Mouse (Mus musculus) layer of hippocampus, postnatal 14 days (tissue): ENCODE data around the gene Gm10337. TPM values are rescaled to one million over a fixed set of nuclear protein-coding genes. Genes with fewer than 3 reads are reported as not detected.
A peak's percentile ranks its signal among the peaks of the same experiment; 100 is the strongest.

ENCODE experiments used
- DNase-seq, 2 experiments: peaks; one replicate each; pipeline ENCODE4 v3.0.0; 2021 to 2022; ENCODE audit warnings: low spot score in 2 of 2, mixed read lengths in 1 of 2
- total RNA-seq, 2 experiments: library from RNA; stranded (reverse); gene quantifications; 2 replicates each; pipeline ENCODE4 v1.2.3; 2021

Gm10337 gene
- total RNA-seq, 2 experiments from 2014 or later: not detected

GRCm38 (mm10) chr15:102546677-102547427 is 43.3 kb downstream of the Gm10337 start:
- DNase-seq: peak; percentile 82 to 95

DNA sequence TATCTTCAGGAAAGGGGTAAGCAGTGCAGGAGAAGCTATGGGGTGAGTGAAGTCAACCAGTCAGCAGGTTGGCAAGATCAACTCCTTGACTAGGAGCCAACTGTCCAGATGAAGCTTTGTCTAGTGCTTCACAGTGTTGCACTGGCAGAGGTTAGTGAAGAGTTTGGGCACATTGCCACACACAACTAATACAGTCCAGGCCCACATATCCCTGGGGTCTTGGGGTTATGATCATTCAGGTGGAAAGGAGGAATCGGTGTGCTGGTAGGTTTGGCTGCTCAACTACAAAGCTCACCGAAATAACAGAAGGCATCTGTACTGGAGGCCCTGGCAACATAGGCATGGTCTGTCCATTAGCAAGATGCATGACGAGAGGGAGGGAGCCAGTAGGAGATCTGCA is 44.0 kb downstream of the Gm10337 start:
- DNase-seq: peak; percentile 46 to 60

DNA sequence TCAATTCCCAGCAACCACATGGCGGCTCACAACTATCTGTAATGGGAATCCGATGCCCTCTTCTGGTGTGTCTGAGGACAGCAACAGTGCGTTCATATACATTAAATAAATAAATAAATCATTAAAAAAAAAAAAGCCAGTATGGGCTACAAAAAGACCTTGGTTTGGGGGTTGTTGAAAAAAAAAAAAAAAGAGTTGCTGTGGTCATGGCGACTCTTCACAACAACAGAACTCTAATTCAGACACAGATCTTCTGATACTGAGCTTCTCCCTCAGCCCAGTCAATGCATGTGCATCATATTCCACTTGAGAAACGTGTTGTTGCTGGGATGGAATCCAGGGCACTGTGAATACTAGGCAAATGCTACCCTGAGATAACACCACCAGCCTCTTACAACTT is 49.1 kb downstream of the Gm10337 start:
- DNase-seq: no peak

Other genes with a start within 250 kb of the Gm10337 start
- 10 to 100 TPM in 1 of 2 experiments, 1 to 10 TPM in 1; 8.8 to 11.2 TPM for gene Rarg, start 246.2 kb upstream of the Gm10337 start, total RNA-seq
- gene Gm9918, start 233.2 kb upstream of the Gm10337 start, total RNA-seq: not detected
- 10 to 100 TPM; 34.1 to 36.0 TPM for gene Mfsd5, start 224.3 kb upstream of the Gm10337 start, total RNA-seq
- gene Espl1, start 207.5 kb upstream of the Gm10337 start, total RNA-seq: 1 to 10 TPM; 1.6 to 1.7 TPM
- gene Pfdn5, start 177.6 kb upstream of the Gm10337 start, total RNA-seq: 100 to 1,000 TPM; 317 to 334 TPM
- 10 to 100 TPM; 51.8 to 61.3 TPM for gene Myg1, start 172.0 kb upstream of the Gm10337 start, total RNA-seq
- 10 to 100 TPM; 25.5 to 27.7 TPM for gene Aaas, start 153.0 kb upstream of the Gm10337 start, total RNA-seq
- under 1 TPM; 0.69 to 0.90 TPM for gene Sp7, start 136.5 kb upstream of the Gm10337 start, total RNA-seq
- 10 to 100 TPM; 22.9 to 28.3 TPM for gene Sp1, start 97.6 kb upstream of the Gm10337 start, total RNA-seq
- under 1 TPM; 0.52 to 0.71 TPM for gene Amhr2, start 58.4 kb upstream of the Gm10337 start, total RNA-seq
- 10 to 100 TPM; 23.1 to 25.0 TPM for gene Prr13, start 44.7 kb upstream of the Gm10337 start, total RNA-seq
- gene Pcbp2, start 33.2 kb upstream of the Gm10337 start, total RNA-seq: 100 to 1,000 TPM; 438 to 462 TPM
- gene Map3k12, start 13.3 kb downstream of the Gm10337 start, total RNA-seq: 10 to 100 TPM; 81.9 to 89.4 TPM
- gene Tarbp2, start 14.5 kb downstream of the Gm10337 start, total RNA-seq: 10 to 100 TPM; 34.9 to 41.8 TPM
- 1 to 10 TPM; 4.8 to 6.1 TPM for gene Npff, start 21.2 kb downstream of the Gm10337 start, total RNA-seq
- gene Gm28047, start 121.3 kb downstream of the Gm10337 start, total RNA-seq: under 1 TPM in 1 of 2 experiments, not detected in 1; 0.78 TPM
- gene Atf7, start 121.7 kb downstream of the Gm10337 start, total RNA-seq: 10 to 100 TPM; 45.6 to 49.2 TPM
- gene Atp5g2, start 168.6 kb downstream of the Gm10337 start, total RNA-seq: 10 to 100 TPM; 10.9 to 13.0 TPM
- gene Calcoco1, start 218.5 kb downstream of the Gm10337 start, total RNA-seq: 10 to 100 TPM; 66.9 to 69.6 TPM